Mouse (Mus musculus) MEL (cell line): ENCODE data around the gene Fam122a.

Experiments used
- CTCF ChIP-seq, 3 experiments: IDR thresholded peaks in 2 of 3; conservative IDR thresholded peaks in 1 of 3; 2 replicates each; pipeline ENCODE4 v1.5.1; 2011 to 2012; ENCODE audit warnings: low read length in 3 of 3, low read depth in 2 of 3, mild to moderate bottlenecking in 2 of 3, improper control_type of control experiment in 1 of 3, inconsistent platforms in 1 of 3, mixed read lengths in 1 of 3, moderate library complexity in 1 of 3; ENCODE audit not compliant: control insufficient read depth in 1 of 3, insufficient read depth in 1 of 3, poor library complexity in 1 of 3, severe bottlenecking in 1 of 3
- MAX ChIP-seq: IDR thresholded peaks from 2 replicates; pipeline ENCODE4 v1.6.1; 2011; ENCODE audit warnings: low read length, improper control_type of control experiment
- POLR2A ChIP-seq, 2 experiments: IDR thresholded peaks; 2 replicates each; pipeline ENCODE4 v1.6.1; 2011 to 2012; ENCODE audit warnings: low read length in 2 of 2, mild to moderate bottlenecking in 2 of 2, control low read depth in 1 of 2, improper control_type of control experiment in 1 of 2, low read depth in 1 of 2, moderate library complexity in 1 of 2; ENCODE audit not compliant: control insufficient read depth in 1 of 2, insufficient read depth in 1 of 2, poor library complexity in 1 of 2
- TAL1 ChIP-seq: IDR thresholded peaks from 2 replicates; pipeline ENCODE4 v1.6.1; 2012; ENCODE audit warnings: mild to moderate bottlenecking, inconsistent platforms, low read length, moderate library complexity, mixed read lengths

- TF ChIP-seq CTCF (IDR thresholded peaks at IDR 0.05 in 2 of 3, conservative IDR thresholded peaks at IDR 0.05 in 1 of 3; ENCODE audit: control insufficient read depth in 1 of 3, insufficient read depth in 1 of 3, low read depth in 2 of 3, low read length in 3 of 3, poor library complexity in 1 of 3, severe bottlenecking in 1 of 3) (no peak), TAL1 (no peak), POLR2A (IDR thresholded peaks at IDR 0.05; ENCODE audit: control insufficient read depth in 1 of 2, insufficient read depth in 1 of 2, low read depth in 1 of 2, low read length in 2 of 2, poor library complexity in 1 of 2) (no peak), MAX (no peak)
Measured at GRCm38 (mm10) chr19:24453379-24453778, 23.8 kb downstream of the Fam122a start.
